Mouse (Mus musculus) heart, embryonic 13.5 days (tissue): ENCODE measurements around the gene Ttc9. TPM values are rescaled to one million over a fixed set of nuclear protein-coding genes. Genes with fewer than 3 reads are reported as not detected.
A peak's percentile ranks its signal among the peaks of the same experiment; 100 is the strongest.

Experiments used
- ATAC-seq: fragments of 200-750 bp; cut with Nextera tagmentation; 2 replicates; pipeline ENCODE4 v1.8.0; 2017; ENCODE audit warnings: moderate TSS enrichment; ENCODE audit not compliant: insufficient number of reproducible peaks, low FRiP score, low TSS enrichment; ENCODE audit errors: extremely low read depth
- H3K27ac ChIP-seq: fragments of 300-500 bp; sonication (generic); replicated peaks from 2 replicates; pipeline ENCODE4 v1.5.1; 2015; ENCODE audit warnings: moderate library complexity, mild to moderate bottlenecking, inconsistent platforms
- H3K27me3 ChIP-seq: fragments of 300-500 bp; sonication (generic); replicated peaks from 2 replicates; pipeline ENCODE4 v1.6.1; 2015; ENCODE audit warnings: mild to moderate bottlenecking, inconsistent platforms
- H3K36me3 ChIP-seq: fragments of 300-500 bp; sonication (generic); 2 replicates; pipeline ENCODE4 v1.6.1; 2015; ENCODE audit warnings: mild to moderate bottlenecking, inconsistent platforms
- H3K4me1 ChIP-seq: fragments of 300-500 bp; sonication (generic); 2 replicates; pipeline ENCODE4 v1.6.1; 2015; ENCODE audit warnings: inconsistent platforms
- H3K4me2 ChIP-seq: fragments of 300-500 bp; sonication (generic); 2 replicates; pipeline ENCODE4 v1.6.1; 2015; ENCODE audit warnings: inconsistent platforms, mild to moderate bottlenecking, moderate library complexity
- H3K4me3 ChIP-seq: fragments of 300-500 bp; sonication (generic); 2 replicates; pipeline ENCODE4 v1.5.1; 2015; ENCODE audit warnings: moderate library complexity, mild to moderate bottlenecking, inconsistent platforms
- H3K9ac ChIP-seq: fragments of 300-500 bp; sonication (generic); 2 replicates; pipeline ENCODE4 v1.6.1; 2015; ENCODE audit warnings: inconsistent platforms, mild to moderate bottlenecking, moderate library complexity
- H3K9me3 ChIP-seq: fragments of 300-500 bp; sonication (generic); 2 replicates; pipeline ENCODE4 v1.6.1; 2016; ENCODE audit warnings: inconsistent platforms
- WGBS: fragments of 180-500 bp; shearing (Covaris S2); methylation state at CpG from one replicate; pipeline ENCODE4 v1.1.7; 2015; ENCODE audit warnings: mixed read lengths; 5-methylcytosine and 5-hydroxymethylcytosine counted together
- polyA plus RNA-seq: library from polyadenylated mRNA; unstranded; fragments of >200 nt; fragmentation: Nextera tagmentation; extraction: Ambion mirVana; gene quantifications from 2 replicates; pipeline ENCODE4 v1.2.1, GENCODE M21; 2015

Ttc9 gene
- polyA plus RNA-seq, result 3.9 and 5.1 TPM in 2 replicates

DNA sequence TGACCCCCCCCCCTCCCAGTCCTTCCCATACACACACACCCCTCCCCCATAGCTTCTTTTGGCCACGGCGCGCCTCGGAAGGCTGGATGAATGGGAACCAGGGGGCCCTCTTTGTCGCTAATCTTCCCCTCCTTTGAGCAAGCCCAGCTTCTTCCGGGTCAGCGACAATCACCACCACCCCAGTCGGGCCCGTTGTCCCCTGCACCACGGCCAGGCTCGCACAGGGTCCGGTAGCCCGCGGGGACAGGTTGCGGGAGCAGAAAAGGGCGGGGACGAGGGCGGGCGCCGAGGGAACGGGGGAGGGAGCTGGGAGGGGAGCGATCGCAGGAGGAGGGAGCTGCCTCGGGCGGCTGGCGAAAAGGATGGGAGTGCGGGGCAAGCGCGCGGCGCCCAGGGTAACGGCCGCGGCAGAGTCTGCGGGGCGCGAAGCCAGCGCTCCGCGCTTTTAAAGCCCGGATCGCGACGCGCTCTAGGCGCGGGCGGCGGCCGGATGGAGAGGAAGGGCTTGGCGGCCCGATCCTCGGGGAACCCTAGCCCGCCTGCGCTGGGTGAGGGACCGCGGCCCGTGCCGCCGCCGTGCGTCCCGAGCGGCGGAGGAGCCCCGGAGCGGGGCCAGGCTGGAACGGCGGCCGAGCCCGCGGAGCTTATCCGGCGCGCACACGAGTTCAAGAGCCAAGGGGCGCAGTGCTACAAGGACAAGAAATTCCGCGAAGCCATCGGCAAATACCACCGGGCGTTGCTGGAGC is at the start of gene Ttc9:
Gene Ttc9, plus strand, starts transcription at position 335 of the 746 bp plus-strand sequence.
- peak within 1 kb of the TSS; percentile 63 for H3K4me3 ChIP-seq
- H3K27me3 ChIP-seq, result peaks cover 85% of the 10 kb centered on the region
- H3K36me3 ChIP-seq, result no peaks in the 10 kb centered on the region
- H3K27ac ChIP-seq, result no peak within 1 kb of the TSS; the same call in 1 of the 2 replicates
- H3K4me2 ChIP-seq, result peak within 1 kb of the TSS; percentile 97
- H3K9me3 ChIP-seq, result no peaks in the 10 kb centered on the region
- H3K9ac ChIP-seq, result peak within 1 kb of the TSS; percentile 73
- WGBS, result under 1% methylated on average over 82 of the region's 82 CpGs
- ATAC-seq, result no peak
- peaks cover 17% of the 10 kb centered on the region for H3K4me1 ChIP-seq

DNA sequence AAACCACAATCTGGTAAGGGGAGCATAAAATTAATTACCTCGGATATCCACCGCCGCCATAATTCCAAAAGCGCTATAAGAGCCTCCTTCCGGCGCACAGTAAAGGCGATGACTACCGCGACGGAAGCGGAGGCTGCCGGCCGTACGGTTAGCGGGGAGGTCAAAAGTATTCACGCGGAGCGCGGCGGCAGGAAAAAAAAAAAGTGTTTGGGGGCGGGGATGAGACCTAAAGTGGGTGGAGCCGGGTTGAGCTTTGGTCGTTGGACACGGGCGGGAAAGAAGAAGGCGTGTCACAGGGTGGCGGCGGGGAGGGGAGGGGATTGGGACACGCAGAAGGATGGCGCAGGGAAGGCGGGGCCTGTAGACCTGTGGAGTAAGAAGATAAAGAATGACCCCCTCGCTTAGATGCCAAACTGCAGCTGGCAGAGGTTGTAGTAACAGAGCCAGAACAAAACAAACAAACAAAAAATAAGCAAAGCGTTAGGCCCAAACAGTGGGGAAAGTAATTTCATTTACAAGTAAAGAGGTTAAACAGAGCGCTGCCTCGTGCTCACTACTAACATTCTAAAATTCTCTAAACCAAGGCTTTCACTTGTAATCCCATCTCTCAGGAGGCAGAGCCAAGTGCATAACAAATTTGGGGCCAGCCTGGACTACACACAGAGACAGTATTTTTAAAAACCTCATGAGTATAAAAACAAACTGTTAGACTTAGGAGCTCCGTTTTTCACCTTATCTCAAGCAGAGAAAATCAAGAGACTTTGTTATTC is 36.0 kb upstream of the Ttc9 start, which contains the start of gene Med6:
Gene Med6, minus strand, starts transcription at position 107 of the 770 bp plus-strand sequence.
- WGBS, result 3% methylated on average over 36 of the region's 36 CpGs
- peak within 1 kb of the TSS; percentile 90 for H3K9ac ChIP-seq
- no peaks in the 10 kb centered on the region for H3K9me3 ChIP-seq
- peaks cover 8% of the 10 kb centered on the region for H3K4me1 ChIP-seq
- peaks cover 7% of the 10 kb centered on the region for H3K27me3 ChIP-seq
- H3K36me3 ChIP-seq, result peaks cover 11% of the 10 kb centered on the region
- H3K4me3 ChIP-seq, result peak within 1 kb of the TSS; percentile 95
- peak within 1 kb of the TSS; percentile 68 for H3K27ac ChIP-seq
- ATAC-seq, result peak; percentile 100
- peak within 1 kb of the TSS; percentile 80 for H3K4me2 ChIP-seq

DNA sequence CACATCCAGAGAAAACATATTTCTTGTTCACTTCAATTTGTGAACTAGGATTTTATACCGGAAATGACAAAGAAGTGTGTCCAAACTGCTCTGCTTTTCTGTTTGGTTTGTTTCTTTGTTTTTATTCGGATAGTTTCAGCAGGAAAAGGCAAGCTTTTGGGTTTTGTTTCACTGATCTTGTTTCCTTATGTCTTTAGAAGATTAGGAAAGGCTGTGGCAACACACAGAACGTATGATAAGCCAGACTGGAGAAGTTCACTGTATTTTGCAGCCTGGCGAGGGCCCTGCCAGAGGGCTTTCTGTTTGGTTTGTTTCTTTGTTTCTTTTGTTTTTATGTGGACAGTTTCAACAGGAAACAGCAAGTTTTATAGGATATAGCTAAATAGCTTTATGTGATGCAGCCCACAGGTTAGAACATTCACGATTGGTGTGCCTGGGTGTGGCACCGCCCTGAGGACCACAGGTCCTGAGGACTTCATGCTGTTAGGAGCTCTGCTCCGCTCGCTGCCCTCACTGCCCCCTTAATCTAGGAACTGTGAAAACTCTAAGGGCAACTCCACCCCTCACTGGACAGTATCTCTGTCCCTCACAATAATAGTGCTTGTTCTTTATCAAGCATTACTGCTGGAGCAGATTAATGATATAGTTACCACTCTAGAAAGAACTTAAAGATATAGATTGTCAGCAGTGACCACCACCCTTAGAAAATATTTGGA is 34.3 kb upstream of the Ttc9 start:
- no peak overlapping the region for H3K9ac ChIP-seq
- peaks cover 18% of the 10 kb centered on the region for H3K27me3 ChIP-seq
- H3K36me3 ChIP-seq, result no peaks in the 10 kb centered on the region
- H3K27ac ChIP-seq, result peak overlapping the region; percentile 1; the same call in 1 of the 2 replicates
- no peak for ATAC-seq
- 50% methylated on average over 8 of the region's 8 CpGs for WGBS
- no peak overlapping the region for H3K4me2 ChIP-seq
- H3K4me1 ChIP-seq, result peaks cover 8% of the 10 kb centered on the region
- H3K9me3 ChIP-seq, result no peaks in the 10 kb centered on the region
- H3K4me3 ChIP-seq, result no peak overlapping the region

DNA sequence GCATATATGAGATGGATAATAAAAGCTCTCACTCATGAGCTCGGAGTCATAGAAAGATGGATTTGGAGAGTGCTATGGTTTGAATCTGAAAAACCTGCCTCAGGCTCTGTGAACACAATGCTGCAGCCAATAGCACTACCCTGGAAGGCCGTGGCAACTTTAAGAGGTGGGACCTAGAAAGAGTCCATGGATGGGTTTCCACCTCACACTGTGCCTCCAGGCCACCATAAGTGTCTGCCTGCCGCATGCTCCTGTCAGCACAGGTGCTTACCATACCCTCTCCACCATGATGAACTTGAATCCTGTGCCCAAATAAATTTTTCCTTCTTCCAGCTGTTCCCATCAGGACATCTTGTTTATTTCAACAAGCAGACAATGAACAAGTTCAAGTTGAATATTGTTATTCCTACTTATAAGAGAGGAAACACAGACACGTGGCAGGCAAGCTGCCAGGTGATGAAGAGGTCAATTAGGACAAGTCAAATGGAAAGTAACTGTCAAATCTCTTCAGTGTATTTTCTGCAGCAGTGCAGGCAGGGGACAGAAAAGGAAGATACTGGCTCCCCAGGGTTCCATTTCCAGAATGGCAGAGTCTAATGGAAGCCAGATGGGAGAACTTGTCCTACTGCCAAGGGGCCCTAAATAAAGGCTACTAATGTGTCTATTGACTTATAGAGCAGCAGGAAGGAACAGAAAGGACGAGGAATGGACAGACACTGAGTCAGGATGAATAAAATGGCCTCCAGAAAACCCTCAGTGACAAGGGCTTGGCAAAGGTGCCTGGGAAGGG is 25.9 kb upstream of the Ttc9 start:
- Histone ChIP-seq H3K4me3 (no peak overlapping the region), H3K9me3 (no peaks in the 10 kb centered on the region), H3K27ac (no peak overlapping the region), H3K27me3 (peaks cover 14% of the 10 kb centered on the region; the same call in 1 of the 2 replicates), H3K4me1 (no peaks in the 10 kb centered on the region), H3K4me2 (no peak overlapping the region), H3K9ac (no peak overlapping the region), H3K36me3 (no peaks in the 10 kb centered on the region)
- WGBS, result 51% methylated on average over 5 of the region's 5 CpGs
- ATAC-seq, result no peak

DNA sequence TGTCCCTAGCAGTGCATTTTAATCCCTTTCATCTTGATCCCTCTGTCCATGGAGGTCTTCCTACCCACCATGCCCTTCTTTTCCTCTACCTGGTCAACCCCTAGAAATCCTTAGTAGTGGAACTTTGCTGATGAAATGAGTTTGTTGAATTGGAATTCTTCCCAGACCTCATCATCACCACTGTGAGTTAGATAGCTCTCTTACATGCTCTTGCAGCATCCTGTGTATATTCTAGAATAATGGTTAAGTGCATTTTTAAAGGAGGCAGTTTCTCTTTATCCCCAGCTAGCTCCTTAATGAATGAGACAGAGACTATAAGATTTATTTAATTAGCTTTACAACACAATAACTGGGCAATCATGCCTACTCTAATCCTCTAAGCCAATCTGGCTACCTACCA is 21.6 kb upstream of the Ttc9 start:
- H3K9ac ChIP-seq, result no peak overlapping the region
- H3K27me3 ChIP-seq, result no peaks in the 10 kb centered on the region
- no peaks in the 10 kb centered on the region for H3K36me3 ChIP-seq
- H3K4me1 ChIP-seq, result no peaks in the 10 kb centered on the region
- no peak overlapping the region for H3K4me3 ChIP-seq
- no peaks in the 10 kb centered on the region for H3K9me3 ChIP-seq
- no peak overlapping the region for H3K27ac ChIP-seq
- ATAC-seq, result no peak
- no peak overlapping the region for H3K4me2 ChIP-seq

DNA sequence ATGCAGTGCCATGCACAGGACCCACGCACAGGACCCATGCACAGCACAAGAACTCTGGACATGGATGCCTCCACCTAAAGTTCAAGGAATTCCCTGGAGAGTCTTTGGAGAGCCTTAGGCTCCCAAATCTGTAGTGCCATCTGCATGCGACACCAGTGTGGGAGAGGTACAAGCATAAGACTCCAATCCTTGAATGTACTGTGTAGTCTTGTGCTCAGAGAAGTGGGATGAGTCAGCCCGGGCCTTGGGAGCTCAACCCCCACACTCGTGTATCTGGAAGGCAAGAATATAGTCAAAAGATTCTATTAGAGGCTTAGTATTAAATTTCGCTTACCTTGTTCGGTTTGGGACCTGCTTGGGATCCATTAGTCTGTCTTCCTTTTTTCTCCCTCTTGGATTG is 15.2 kb upstream of the Ttc9 start:
- Histone ChIP-seq H3K27me3 (0 out of 2 replicates have a peak, but pooled peaks cover 9% of the 10 kb centered on the region), H3K9me3 (no peaks in the 10 kb centered on the region), H3K27ac (no peak overlapping the region), H3K4me3 (no peak overlapping the region), H3K36me3 (no peaks in the 10 kb centered on the region), H3K9ac (no peak overlapping the region), H3K4me2 (no peak overlapping the region), H3K4me1 (no peaks in the 10 kb centered on the region)
- 70% methylated on average over 6 of the region's 6 CpGs for WGBS
- no peak for ATAC-seq

DNA sequence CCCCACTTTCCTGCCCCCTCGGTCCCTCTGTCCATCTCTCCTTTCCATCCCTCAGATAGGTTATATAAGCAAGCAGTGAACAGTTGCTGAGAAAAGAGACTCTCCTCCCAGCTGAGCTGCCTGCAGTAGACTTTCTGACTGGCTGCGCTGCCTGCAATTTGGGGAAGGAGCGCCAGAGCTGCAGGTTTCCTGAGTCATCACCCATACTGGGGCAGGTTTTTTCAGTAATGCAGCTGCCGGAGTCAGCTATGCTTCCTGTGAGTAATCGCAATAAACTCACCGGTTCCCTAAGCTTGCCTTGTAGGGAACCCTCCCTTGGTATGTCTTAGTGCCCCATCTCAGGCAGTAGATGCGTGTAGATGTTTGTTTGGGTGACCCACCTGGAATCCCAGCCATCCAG is 14.1 kb upstream of the Ttc9 start:
- 0 out of 2 replicates have a peak, but pooled peaks cover 9% of the 10 kb centered on the region for H3K27me3 ChIP-seq
- ATAC-seq, result no peak

DNA sequence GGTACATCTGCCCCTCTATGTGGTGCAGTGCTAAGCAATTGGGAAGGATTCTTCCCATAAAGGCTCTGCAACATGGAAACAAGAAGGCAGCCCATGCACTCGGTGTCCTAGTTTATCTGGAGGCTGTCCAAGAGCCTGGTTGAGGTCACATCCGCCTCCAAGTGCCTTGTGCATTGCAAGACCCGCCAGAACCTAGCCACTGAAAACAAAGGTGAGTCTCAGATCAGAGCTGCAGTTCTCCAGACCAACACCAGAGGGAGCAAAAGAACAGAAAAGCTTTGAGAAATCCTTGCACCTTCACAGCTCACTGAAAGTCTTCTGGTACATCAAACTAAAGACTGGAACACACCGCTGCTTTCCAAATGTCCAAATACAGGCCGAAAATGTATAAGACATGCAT is 11.7 kb upstream of the Ttc9 start:
- Histone ChIP-seq H3K36me3 (no peaks in the 10 kb centered on the region), H3K4me2 (no peak overlapping the region), H3K9me3 (no peaks in the 10 kb centered on the region), H3K27me3 (peaks cover 23% of the 10 kb centered on the region; the same call in 1 of the 2 replicates), H3K27ac (no peak overlapping the region), H3K4me3 (no peak overlapping the region), H3K4me1 (no peaks in the 10 kb centered on the region), H3K9ac (no peak overlapping the region)
- no peak for ATAC-seq
- 15% methylated on average over 5 of the region's 5 CpGs for WGBS

More for the DNA sequence above, 14.1 kb upstream of the Ttc9 start:
- 70% methylated on average over 7 of the region's 7 CpGs for WGBS
- H3K36me3 ChIP-seq, result no peaks in the 10 kb centered on the region
- no peaks in the 10 kb centered on the region for H3K9me3 ChIP-seq
- no peak overlapping the region for H3K4me3 ChIP-seq
- no peaks in the 10 kb centered on the region for H3K4me1 ChIP-seq
- no peak overlapping the region for H3K9ac ChIP-seq
- H3K4me2 ChIP-seq, result no peak overlapping the region
- no peak overlapping the region for H3K27ac ChIP-seq

DNA sequence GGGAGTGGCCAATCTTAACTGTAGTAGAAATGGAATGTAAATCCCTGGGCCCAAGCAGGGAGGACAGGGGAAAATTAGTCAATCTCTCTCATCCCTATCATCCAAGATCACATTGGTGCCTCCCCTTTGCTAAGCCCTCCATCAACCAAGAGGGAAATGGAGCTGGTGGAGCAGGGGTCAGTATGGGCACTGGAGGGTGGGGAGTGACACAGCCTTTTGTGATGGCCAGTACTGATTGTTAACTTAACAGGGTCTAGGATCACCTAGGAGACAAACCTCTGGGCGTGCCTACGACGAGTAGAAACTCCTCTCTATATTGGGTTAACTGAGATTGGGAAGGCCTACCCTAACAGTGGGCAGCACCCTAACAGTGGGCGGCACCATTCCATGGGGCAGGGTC is 7.7 kb upstream of the Ttc9 start:
- Histone ChIP-seq H3K4me3 (no peak overlapping the region), H3K27me3 (peaks cover 54% of the 10 kb centered on the region), H3K4me2 (no peak overlapping the region), H3K27ac (no peak overlapping the region), H3K4me1 (no peaks in the 10 kb centered on the region), H3K9ac (no peak overlapping the region), H3K9me3 (no peaks in the 10 kb centered on the region), H3K36me3 (no peaks in the 10 kb centered on the region)
- 76% methylated on average over 4 of the region's 4 CpGs for WGBS
- no peak for ATAC-seq

DNA sequence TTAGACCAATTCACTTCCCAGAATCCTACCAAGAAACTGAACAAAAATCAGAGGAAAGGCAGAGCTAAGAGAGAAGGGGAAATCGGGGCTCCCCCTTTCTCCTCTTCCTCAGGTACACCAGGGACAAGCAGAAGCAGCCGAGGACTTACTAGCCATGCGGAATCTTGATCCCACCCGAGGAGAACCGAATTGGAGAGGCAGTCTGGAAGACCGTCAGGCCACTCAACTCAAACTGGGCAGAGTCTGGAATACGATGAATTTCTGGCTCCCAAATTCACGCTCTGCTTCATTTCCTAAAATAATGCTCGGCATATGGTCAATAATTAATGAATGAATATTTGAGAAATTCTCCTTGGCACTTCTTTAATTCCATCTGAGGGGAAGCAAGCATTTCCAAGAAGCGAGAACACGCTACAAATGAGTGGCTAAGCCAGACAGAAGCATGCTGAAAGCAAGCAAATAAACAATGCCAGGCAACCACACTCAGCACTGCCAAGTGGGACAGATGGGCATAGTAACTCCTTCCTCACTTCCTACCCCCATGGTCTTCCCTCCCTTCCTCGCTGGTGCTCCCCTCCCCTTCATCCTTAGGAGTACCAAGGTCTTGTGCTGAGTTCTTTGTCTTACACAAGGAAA is 4.7 kb upstream of the Ttc9 start:
- ATAC-seq, result no peak
- Histone ChIP-seq H3K9me3 (no peaks in the 10 kb centered on the region), H3K4me2 (no peak overlapping the region), H3K36me3 (no peaks in the 10 kb centered on the region), H3K9ac (no peak overlapping the region), H3K4me1 (peaks cover 9% of the 10 kb centered on the region; the same call in 1 of the 2 replicates), H3K27ac (no peak overlapping the region), H3K4me3 (no peak overlapping the region), H3K27me3 (peaks cover 83% of the 10 kb centered on the region)
- WGBS, result 67% methylated on average over 12 of the region's 12 CpGs
